Mouse (Mus musculus) liver, embryonic 13.5 days (tissue): ENCODE measurements around the gene Ddx23. TPM values are rescaled to one million over a fixed set of nuclear protein-coding genes. Genes with fewer than 3 reads are reported as not detected.

Experiments
- ATAC-seq: fragments of 200-750 bp; cut with Nextera tagmentation; 2 replicates; pipeline ENCODE4 v1.8.0; 2017; ENCODE audit warnings: low read depth, mild to moderate bottlenecking, moderate number of reproducible peaks, moderate library complexity
- DNase-seq: peaks from one replicate; pipeline ENCODE4 v3.0.0; 2022
- H3K27ac ChIP-seq: fragments of 300-500 bp; sonication (generic); 2 replicates; pipeline ENCODE4 v1.5.1; 2015; ENCODE audit warnings: moderate library complexity, mild to moderate bottlenecking, inconsistent platforms
- H3K27me3 ChIP-seq: fragments of 300-500 bp; sonication (generic); 2 replicates; pipeline ENCODE4 v1.6.1; 2015; ENCODE audit warnings: mild to moderate bottlenecking, inconsistent platforms
- H3K36me3 ChIP-seq: fragments of 300-500 bp; sonication (generic); 2 replicates; pipeline ENCODE4 v1.6.1; 2015; ENCODE audit warnings: mild to moderate bottlenecking, inconsistent platforms
- H3K4me1 ChIP-seq: fragments of 300-500 bp; sonication (generic); replicated peaks from 2 replicates; pipeline ENCODE4 v1.6.1; 2015; ENCODE audit warnings: inconsistent platforms
- H3K4me2 ChIP-seq: fragments of 300-500 bp; sonication (generic); 2 replicates; pipeline ENCODE4 v1.6.1; 2015; ENCODE audit warnings: inconsistent platforms, mild to moderate bottlenecking, moderate library complexity
- H3K4me3 ChIP-seq: fragments of 300-500 bp; sonication (generic); replicated peaks from 2 replicates; pipeline ENCODE4 v1.5.1; 2015; ENCODE audit warnings: mild to moderate bottlenecking, inconsistent platforms
- H3K9ac ChIP-seq: fragments of 300-500 bp; sonication (generic); 2 replicates; pipeline ENCODE4 v1.6.1; 2015; ENCODE audit warnings: mild to moderate bottlenecking, inconsistent platforms
- H3K9me3 ChIP-seq: fragments of 300-500 bp; sonication (generic); replicated peaks from 2 replicates; pipeline ENCODE4 v1.6.1; 2016; ENCODE audit warnings: inconsistent platforms
- WGBS: fragments of 180-500 bp; shearing (Covaris S2); methylation state at CpG from one replicate; pipeline ENCODE4 v1.1.7; 2015; ENCODE audit not compliant: insufficient replicate concordance; 5-methylcytosine and 5-hydroxymethylcytosine counted together
- polyA plus RNA-seq: library from polyadenylated mRNA; unstranded; fragments of >200 nt; fragmentation: Nextera tagmentation; extraction: Ambion mirVana; gene quantifications from 2 replicates; pipeline ENCODE4 v1.2.1, GENCODE M21; 2015

The Ddx23 gene
- polyA plus RNA-seq, 1 experiment from 2014 or later = 14.7 TPM

DNA sequence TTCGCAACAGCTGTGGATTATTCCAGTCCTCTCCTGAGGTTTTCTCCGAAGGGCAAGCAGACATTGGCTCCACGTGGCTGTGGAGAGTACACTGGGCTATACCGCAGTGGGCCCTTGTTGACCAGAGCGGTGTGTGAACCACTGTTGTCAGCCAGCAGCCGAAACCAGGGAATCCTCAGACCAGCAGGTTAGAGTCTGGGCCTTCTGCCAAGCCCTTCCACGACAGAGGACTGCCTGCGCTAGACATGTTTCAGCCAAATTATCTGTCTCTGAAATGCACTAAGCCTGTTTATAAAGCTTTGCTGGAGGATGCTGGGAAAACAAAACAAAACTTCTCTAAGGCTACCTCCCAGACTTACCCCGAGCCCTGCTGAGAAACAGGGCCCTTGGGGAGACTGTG is 48.1 kb downstream of the Ddx23 start:
- ATAC-seq (no peak), DNase-seq (no peak)
- H3K9me3 ChIP-seq = no peaks in the 10 kb centered on the region
- H3K36me3 ChIP-seq = no peaks in the 10 kb centered on the region
- H3K27ac ChIP-seq = no peak overlapping the region
- no peak overlapping the region for H3K4me3 ChIP-seq
- H3K9ac ChIP-seq = no peak overlapping the region
- peaks cover 18% of the 10 kb centered on the region for H3K4me1 ChIP-seq
- 71% methylated on average over 9 of the region's 9 CpGs for WGBS
- peaks cover 19% of the 10 kb centered on the region for H3K27me3 ChIP-seq
- H3K4me2 ChIP-seq = no peak overlapping the region

DNA sequence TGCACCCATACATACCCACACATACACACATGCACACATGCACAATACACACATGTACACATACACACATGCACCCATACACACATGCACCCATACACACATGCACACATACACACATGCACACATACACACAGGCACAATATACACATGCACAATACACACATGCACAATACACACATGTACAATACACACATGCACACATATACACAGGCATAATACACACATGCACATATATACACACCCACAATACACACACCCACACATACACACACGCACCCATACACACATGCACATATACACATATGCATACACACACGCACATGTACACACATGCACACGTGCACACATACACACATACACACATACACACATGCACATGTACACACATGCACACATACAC is 50.5 kb downstream of the Ddx23 start:
- WGBS = 84% methylated on average over 3 of the region's 3 CpGs
- no peak overlapping the region for H3K4me2 ChIP-seq
- no peaks in the 10 kb centered on the region for H3K27me3 ChIP-seq
- peaks cover 37% of the 10 kb centered on the region for H3K4me1 ChIP-seq
- no peak overlapping the region for H3K9ac ChIP-seq
- no peaks in the 10 kb centered on the region for H3K9me3 ChIP-seq
- DNase-seq = no peak
- no peaks in the 10 kb centered on the region for H3K36me3 ChIP-seq
- no peak for ATAC-seq
- H3K27ac ChIP-seq = no peak overlapping the region
- no peak overlapping the region for H3K4me3 ChIP-seq

DNA sequence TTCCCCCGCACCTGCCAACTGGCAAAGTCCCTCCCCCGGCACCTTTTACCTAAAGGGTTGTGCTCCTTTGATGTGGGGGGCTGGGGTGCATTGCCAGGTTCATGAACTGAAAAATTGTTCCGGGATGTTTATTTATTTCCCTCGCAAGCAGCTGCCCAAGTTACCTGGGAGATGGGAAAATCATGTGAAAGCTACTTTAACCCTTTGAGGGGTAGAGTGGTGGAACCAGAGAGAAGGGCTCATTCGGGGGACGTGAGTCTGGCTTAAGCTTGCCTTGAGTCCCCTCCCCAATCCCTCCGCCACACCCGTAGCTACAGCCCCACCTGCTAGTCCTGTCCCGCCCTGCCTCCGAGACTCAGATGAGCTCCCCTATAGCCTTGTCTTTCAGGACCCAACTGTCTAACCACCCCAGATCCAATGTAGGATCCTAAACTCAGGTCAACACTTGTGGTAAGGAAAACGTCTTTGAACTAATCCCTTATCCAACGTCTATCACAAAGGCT is 52.5 kb downstream of the Ddx23 start:
- Histone ChIP-seq H3K9ac (peak overlapping the region; percentile 92), H3K9me3 (no peaks in the 10 kb centered on the region), H3K4me1 (peaks cover 52% of the 10 kb centered on the region), H3K36me3 (no peaks in the 10 kb centered on the region), H3K27me3 (no peaks in the 10 kb centered on the region), H3K4me2 (peak overlapping the region; percentile 99), H3K27ac (peak overlapping the region; percentile 99), H3K4me3 (peak overlapping the region; percentile 87)
- no peak for ATAC-seq
- WGBS = 10% methylated on average over 12 of the region's 12 CpGs
- no peak for DNase-seq

- peak within 1 kb of the TSS; percentile 99 for H3K4me2 ChIP-seq
- peaks cover 58% of the 10 kb centered on the region for H3K4me1 ChIP-seq
- peak within 1 kb of the TSS; percentile 87 for H3K4me3 ChIP-seq
- peak within 1 kb of the TSS; percentile 99 for H3K27ac ChIP-seq
- no peaks in the 10 kb centered on the region for H3K9me3 ChIP-seq
- H3K36me3 ChIP-seq = peaks cover 6% of the 10 kb centered on the region
- DNase-seq (peak; percentile 35), ATAC-seq (peak; percentile 34)
- H3K27me3 ChIP-seq = no peaks in the 10 kb centered on the region
- 2% methylated on average over 65 of the region's 75 CpGs for WGBS
- H3K9ac ChIP-seq = peak within 1 kb of the TSS; percentile 92
Measured at GRCm38 (mm10) chr15:98609331-98610130, 53.2 kb downstream of the Ddx23 start, which contains the start of gene Adcy6. TSS of gene Adcy6 (minus strand) at chr15:98610076.

GRCm38 (mm10) chr15:98608784-98609250 is 53.9 kb downstream of the Ddx23 start:
- DNase-seq (no peak), ATAC-seq (peak; percentile 1; the same call in 1 of the 2 replicates)
- peaks cover 13% of the 10 kb centered on the region for H3K36me3 ChIP-seq
- peak overlapping the region; percentile 99 for H3K27ac ChIP-seq
- H3K4me3 ChIP-seq = peak overlapping the region; percentile 87
- 1% methylated on average over 13 of the region's 26 CpGs for WGBS
- H3K9ac ChIP-seq = peak overlapping the region; percentile 92
- peaks cover 66% of the 10 kb centered on the region for H3K4me1 ChIP-seq
- peak overlapping the region; percentile 99 for H3K4me2 ChIP-seq
- H3K9me3 ChIP-seq = no peaks in the 10 kb centered on the region
- no peaks in the 10 kb centered on the region for H3K27me3 ChIP-seq

GRCm38 (mm10) chr15:98608058-98608783 is 54.5 kb downstream of the Ddx23 start:
- Histone ChIP-seq H3K27ac (peak overlapping the region; percentile 99), H3K4me1 (peaks cover 72% of the 10 kb centered on the region), H3K36me3 (peaks cover 19% of the 10 kb centered on the region), H3K9me3 (no peaks in the 10 kb centered on the region), H3K27me3 (no peaks in the 10 kb centered on the region), H3K9ac (peak overlapping the region; percentile 92), H3K4me2 (peak overlapping the region; percentile 99), H3K4me3 (peak overlapping the region; percentile 87)
- ATAC-seq = peak; percentile 16; the same call in 1 of the 2 replicates
- DNase-seq = no peak
- 24% methylated on average over 9 of the region's 10 CpGs for WGBS

- Histone ChIP-seq H3K9me3 (no peaks in the 10 kb centered on the region), H3K27ac (peak overlapping the region; percentile 99), H3K36me3 (peaks cover 21% of the 10 kb centered on the region), H3K27me3 (no peaks in the 10 kb centered on the region), H3K4me2 (peak overlapping the region; percentile 99), H3K9ac (peak overlapping the region; percentile 92), H3K4me3 (peak overlapping the region; percentile 87), H3K4me1 (peaks cover 78% of the 10 kb centered on the region)
- WGBS = 34% methylated on average over 4 of the region's 4 CpGs
- ATAC-seq = no peak
- DNase-seq = no peak
Measured at GRCm38 (mm10) chr15:98607557-98607956, 55.1 kb downstream of the Ddx23 start.

DNA sequence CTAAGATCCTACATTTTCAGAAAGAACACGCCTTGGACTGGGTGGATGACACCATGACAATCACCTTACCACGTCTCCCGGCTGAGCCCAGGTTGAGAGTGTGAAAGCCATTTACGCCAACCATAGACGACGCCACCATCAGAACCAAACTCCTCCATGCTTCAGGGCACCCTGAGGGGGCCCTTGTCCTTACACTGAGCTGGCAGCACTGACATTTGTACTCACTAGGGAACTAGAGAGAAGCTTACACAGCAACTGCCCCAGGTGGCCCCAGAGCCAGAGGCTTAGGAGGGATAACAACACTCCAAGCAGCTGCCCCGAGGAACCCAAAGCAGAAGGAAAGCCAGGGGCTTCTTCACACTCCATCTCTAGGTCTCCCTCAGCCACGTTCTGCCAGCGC is 56.0 kb downstream of the Ddx23 start:
- DNase-seq (peak; percentile 22), ATAC-seq (no peak)
- peak overlapping the region; percentile 99 for H3K4me2 ChIP-seq
- peak overlapping the region; percentile 99 for H3K27ac ChIP-seq
- peaks cover 86% of the 10 kb centered on the region for H3K4me1 ChIP-seq
- H3K27me3 ChIP-seq = no peaks in the 10 kb centered on the region
- H3K9me3 ChIP-seq = no peaks in the 10 kb centered on the region
- 37% methylated on average over 9 of the region's 9 CpGs for WGBS
- peaks cover 22% of the 10 kb centered on the region for H3K36me3 ChIP-seq
- peak overlapping the region; percentile 92 for H3K9ac ChIP-seq
- peak overlapping the region; percentile 87 for H3K4me3 ChIP-seq

DNA sequence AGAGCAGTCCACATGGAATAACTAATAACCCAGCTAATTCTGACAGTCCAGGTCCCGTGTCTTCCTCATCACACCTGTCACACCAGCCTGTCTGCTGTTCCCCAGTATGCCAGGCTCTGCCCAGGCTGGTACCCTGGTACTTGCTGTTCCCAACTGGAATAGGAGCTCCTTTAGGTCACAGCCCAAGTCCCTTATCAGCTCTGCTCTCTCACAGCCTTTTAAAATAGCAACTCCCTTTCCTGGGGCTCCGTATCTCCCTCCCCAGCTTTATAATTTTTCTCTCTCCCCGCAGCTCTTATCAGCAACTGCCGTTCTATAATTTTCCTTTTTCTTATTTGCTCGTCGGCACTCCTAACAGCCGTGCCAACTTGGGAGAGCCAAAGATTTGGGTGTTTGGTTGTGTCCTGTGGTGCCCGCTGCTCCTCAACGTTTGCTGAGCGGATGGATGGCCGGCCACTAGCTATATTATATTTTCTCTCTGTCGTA is 56.6 kb downstream of the Ddx23 start:
- WGBS = 17% methylated on average over 12 of the region's 12 CpGs
- Histone ChIP-seq H3K27ac (peak overlapping the region; percentile 99), H3K36me3 (peaks cover 28% of the 10 kb centered on the region), H3K9me3 (no peaks in the 10 kb centered on the region), H3K9ac (peak overlapping the region; percentile 92), H3K27me3 (no peaks in the 10 kb centered on the region), H3K4me2 (peak overlapping the region; percentile 99), H3K4me3 (peak overlapping the region; percentile 87), H3K4me1 (peaks cover 93% of the 10 kb centered on the region)
- ATAC-seq (peak; percentile 80), DNase-seq (peak; percentile 75)

DNA sequence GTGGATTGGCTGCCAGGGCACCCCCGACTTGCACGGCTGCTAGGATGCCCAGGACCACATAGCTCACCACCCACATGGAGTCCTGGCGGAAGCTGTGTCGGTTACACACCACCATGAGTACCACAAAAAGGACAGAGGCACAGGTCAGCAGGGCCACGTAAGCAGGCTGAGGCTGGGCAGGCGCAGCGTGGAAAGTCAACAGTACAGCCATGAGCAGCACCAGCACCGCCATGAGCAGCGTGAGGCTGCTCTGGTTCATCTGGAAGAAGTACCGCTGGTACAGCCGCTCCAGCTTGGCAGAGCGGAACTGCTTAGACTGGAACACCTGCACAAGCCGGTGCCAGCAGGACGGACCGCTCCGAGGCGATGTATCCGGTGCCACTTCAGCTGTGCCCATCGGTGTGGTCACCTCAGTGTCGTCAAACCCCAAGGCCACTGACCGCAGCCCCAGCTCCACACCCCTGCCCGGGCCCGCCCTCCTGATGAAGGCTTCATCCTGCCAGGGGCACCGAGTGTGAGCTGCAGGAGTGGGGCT is 58.6 kb downstream of the Ddx23 start:
- H3K4me2 ChIP-seq = peak overlapping the region; percentile 82

More for the DNA sequence above, 58.6 kb downstream of the Ddx23 start:
- no peak for DNase-seq
- Histone ChIP-seq H3K9me3 (no peaks in the 10 kb centered on the region), H3K36me3 (peaks cover 47% of the 10 kb centered on the region), H3K4me3 (peak overlapping the region; percentile 58; the same call in 1 of the 2 replicates), H3K9ac (peak overlapping the region; percentile 79; the same call in 1 of the 2 replicates), H3K27ac (peak overlapping the region; percentile 99), H3K27me3 (no peaks in the 10 kb centered on the region), H3K4me1 (peaks cover 92% of the 10 kb centered on the region)
- no peak for ATAC-seq
- WGBS = 93% methylated on average over 24 of the region's 24 CpGs
